In the genomic region with DNA sequence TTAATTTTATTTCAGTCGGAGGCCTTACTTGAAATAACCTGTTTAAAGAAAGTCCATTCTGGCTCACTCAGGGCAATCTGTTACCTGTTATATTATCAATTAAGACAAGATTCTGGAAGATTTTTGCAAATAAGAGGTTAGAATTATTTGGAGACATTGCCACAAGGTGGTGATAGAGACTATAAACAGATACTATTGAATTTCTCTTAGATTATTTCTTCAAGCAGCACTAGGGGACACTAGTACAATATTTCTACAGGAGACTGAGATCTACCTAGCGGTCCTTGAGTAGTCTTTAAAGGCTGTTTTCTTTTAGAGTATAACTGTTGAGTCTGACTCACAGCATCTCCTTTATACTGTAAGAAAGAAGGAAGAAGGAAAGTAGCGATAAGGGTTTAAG, we compare ENCODE assay signal across 10 mouse cellular contexts. TPM values are rescaled to one million over a fixed set of nuclear protein-coding genes. Genes with fewer than 3 reads are reported as not detected.
DNase-seq lines count a peak whose midpoint lies in the region; ATAC-seq and TF ChIP-seq lines count a peak whose summit lies in the region.
"Had no signal": no experiment of that assay in that cellular context is flagged by ENCODE, and none has a peak within 500 bp of the region (broad histone marks: within the 10 kb centered on the region; RNA-seq: fewer than 3 reads in every experiment).

No protein-coding gene starts in this region.

- no peaks in the 10 kb centered on the region for H3K4me1 ChIP-seq in heart, postnatal 0 days (ENCODE audit: control insufficient read depth, insufficient read depth)
- 0 out of 2 replicates have a peak, but pooled peaks cover 2% of the 10 kb centered on the region for H3K4me1 ChIP-seq in liver, postnatal 0 days (ENCODE audit: insufficient read depth)
- H3K4me1 ChIP-seq in liver, embryonic 11.5 days (replicated peaks; ENCODE audit: control insufficient read depth, insufficient read depth, low read length) = no peaks in the 10 kb centered on the region
- peaks cover 0 to 9% of the 10 kb centered on the region in 2 experiments; a peak in 1 of 4 replicates for H3K4me1 ChIP-seq in MEL (ENCODE audit: control insufficient read depth in 1 of 2, insufficient read depth in 2 of 2, low read length in 2 of 2)
- peaks cover 5% of the 10 kb centered on the region for H3K4me1 ChIP-seq in hindbrain, embryonic 10.5 days (replicated peaks)
- H3K4me1 ChIP-seq in forebrain, embryonic 15.5 days = no peaks in the 10 kb centered on the region
- H3K4me1 ChIP-seq: heart, embryonic 15.5 days had no signal

- H3K79me2 ChIP-seq in MEL (ENCODE audit: control insufficient read depth, insufficient read depth, low read length, poor library complexity) = peaks cover 4% of the 10 kb centered on the region

- intact Hi-C loops in heart, postnatal 25 days (cut with DNase I) = loop anchor here (2.0 to 10.0 kb wide), 3 partner anchors 336 to 430 kb away; no protein-coding TSS in a partner anchor

- TF ChIP-seq EP300 in heart, postnatal 0 days (IDR thresholded peaks at IDR 0.05; ENCODE audit: low read depth) = no peak
- TF ChIP-seq EP300 in liver, postnatal 0 days (IDR thresholded peaks at IDR 0.05; ENCODE audit: low read depth) = no peak
- no peak for TF ChIP-seq EP300 in MEL (IDR thresholded peaks at IDR 0.05; ENCODE audit: low read depth in 1 of 2, low read length in 2 of 2)

- H3K4me3 ChIP-seq in heart, postnatal 0 days (ENCODE audit: low read depth, low read length) = no peak overlapping the region
- H3K4me3 ChIP-seq in liver, postnatal 0 days (ENCODE audit: low read depth, low read length) = no peak overlapping the region
- no peak overlapping the region for H3K4me3 ChIP-seq in liver, embryonic 11.5 days (ENCODE audit: low read depth, low read length)
- H3K4me3 ChIP-seq in MEL (ENCODE audit: control insufficient read depth in 1 of 2, insufficient read depth in 1 of 2, low read depth in 2 of 2, low read length in 2 of 2) = no peak overlapping the region
- H3K4me3 ChIP-seq in hindbrain, embryonic 10.5 days = no peak overlapping the region
- no peak overlapping the region for H3K4me3 ChIP-seq in forebrain, embryonic 15.5 days
- H3K4me3 ChIP-seq: heart, embryonic 15.5 days; myocyte had no signal

- 80% methylated on average over 3 of the region's 3 CpGs for WGBS in heart, postnatal 0 days
- WGBS in liver, postnatal 0 days (ENCODE audit: insufficient replicate concordance) = 69% methylated on average over 3 of the region's 3 CpGs
- WGBS in liver, embryonic 11.5 days = 82% methylated on average over 3 of the region's 3 CpGs
- WGBS in hindbrain, embryonic 10.5 days = 88% methylated on average over 3 of the region's 3 CpGs
- WGBS in forebrain, embryonic 15.5 days = 77% methylated on average over 3 of the region's 3 CpGs

- TF ChIP-seq RAD21 in MEL (IDR thresholded peaks at IDR 0.05; ENCODE audit: low read depth, low read length) = peak; percentile 88

- no peaks in the 10 kb centered on the region for H3K27me3 ChIP-seq in heart, postnatal 0 days (ENCODE audit: control insufficient read depth, insufficient read depth, low read length)
- H3K27me3 ChIP-seq in liver, postnatal 0 days (ENCODE audit: insufficient read depth, low read length) = no peaks in the 10 kb centered on the region
- H3K27me3 ChIP-seq in liver, embryonic 11.5 days (replicated peaks; ENCODE audit: control insufficient read depth, insufficient read depth, low read length) = no peaks in the 10 kb centered on the region
- no peaks in the 10 kb centered on the region for H3K27me3 ChIP-seq in MEL (ENCODE audit: control insufficient read depth in 1 of 2, insufficient read depth in 2 of 2, low read length in 2 of 2)
- no peaks in the 10 kb centered on the region for H3K27me3 ChIP-seq in hindbrain, embryonic 10.5 days (ENCODE audit: insufficient read depth, poor library complexity, severe bottlenecking)
- H3K27me3 ChIP-seq in forebrain, embryonic 15.5 days = no peaks in the 10 kb centered on the region
- H3K27me3 ChIP-seq: heart, embryonic 15.5 days had no signal

- H3K36me3 ChIP-seq in heart, postnatal 0 days (replicated peaks; ENCODE audit: control insufficient read depth, insufficient read depth, low read length) = no peaks in the 10 kb centered on the region
- no peaks in the 10 kb centered on the region for H3K36me3 ChIP-seq in liver, postnatal 0 days (replicated peaks; ENCODE audit: insufficient read depth, low read length)
- H3K36me3 ChIP-seq in liver, embryonic 11.5 days (ENCODE audit: control insufficient read depth, insufficient read depth, low read length) = no peaks in the 10 kb centered on the region
- H3K36me3 ChIP-seq in MEL (ENCODE audit: control insufficient read depth in 1 of 2, insufficient read depth in 2 of 2, low read length in 2 of 2) = peaks cover 0 to 11% of the 10 kb centered on the region in 2 experiments; a peak in 3 of 4 replicates
- H3K36me3 ChIP-seq in hindbrain, embryonic 10.5 days = no peaks in the 10 kb centered on the region
- H3K36me3 ChIP-seq in forebrain, embryonic 15.5 days = no peaks in the 10 kb centered on the region
- H3K36me3 ChIP-seq: heart, embryonic 15.5 days had no signal

- H3K4me2 ChIP-seq in heart, postnatal 0 days (ENCODE audit: low read depth, low read length) = no peak overlapping the region
- H3K4me2 ChIP-seq in liver, postnatal 0 days (ENCODE audit: low read depth, low read length) = no peak overlapping the region
- H3K4me2 ChIP-seq in liver, embryonic 11.5 days = no peak overlapping the region
- no peak overlapping the region for H3K4me2 ChIP-seq in forebrain, embryonic 15.5 days (replicated peaks)
- H3K4me2 ChIP-seq: heart, embryonic 15.5 days had no signal

- H3K9ac ChIP-seq in heart, postnatal 0 days (replicated peaks; ENCODE audit: low read depth, low read length) = no peak overlapping the region
- no peak overlapping the region for H3K9ac ChIP-seq in liver, postnatal 0 days (replicated peaks)
- H3K9ac ChIP-seq in liver, embryonic 11.5 days (ENCODE audit: low read depth, low read length) = no peak overlapping the region
- no peak overlapping the region for H3K9ac ChIP-seq in MEL (ENCODE audit: control insufficient read depth, low read depth, low read length, poor library complexity, severe bottlenecking)
- H3K9ac ChIP-seq in forebrain, embryonic 15.5 days (replicated peaks) = no peak overlapping the region
- H3K9ac ChIP-seq: heart, embryonic 15.5 days had no signal

- TF ChIP-seq POLR2A in MEL (IDR thresholded peaks at IDR 0.05; ENCODE audit: control insufficient read depth in 1 of 2, insufficient read depth in 1 of 2, low read depth in 1 of 2, low read length in 2 of 2, poor library complexity in 1 of 2) = no peak

- H3K9me3 ChIP-seq in heart, postnatal 0 days (replicated peaks; ENCODE audit: control insufficient read depth, low read length) = no peaks in the 10 kb centered on the region
- H3K9me3 ChIP-seq in liver, postnatal 0 days (ENCODE audit: low read length) = no peaks in the 10 kb centered on the region
- no peaks in the 10 kb centered on the region for H3K9me3 ChIP-seq in liver, embryonic 11.5 days (ENCODE audit: control insufficient read depth, low read length)
- H3K9me3 ChIP-seq in MEL (replicated peaks; ENCODE audit: insufficient read depth, low read length) = no peaks in the 10 kb centered on the region
- no peaks in the 10 kb centered on the region for H3K9me3 ChIP-seq in hindbrain, embryonic 10.5 days
- H3K9me3 ChIP-seq in forebrain, embryonic 15.5 days = no peaks in the 10 kb centered on the region
- H3K9me3 ChIP-seq: heart, embryonic 15.5 days had no signal

- no peak overlapping the region for H3K27ac ChIP-seq in heart, postnatal 0 days (ENCODE audit: low read depth)
- H3K27ac ChIP-seq in liver, postnatal 0 days (ENCODE audit: low read depth) = no peak overlapping the region
- no peak overlapping the region for H3K27ac ChIP-seq in liver, embryonic 11.5 days (ENCODE audit: low read depth, low read length)
- no peak overlapping the region for H3K27ac ChIP-seq in MEL (ENCODE audit: control insufficient read depth, low read depth, low read length)
- H3K27ac ChIP-seq in hindbrain, embryonic 10.5 days = no peak overlapping the region
- H3K27ac ChIP-seq in forebrain, embryonic 15.5 days (replicated peaks) = no peak overlapping the region
- H3K27ac ChIP-seq: heart, embryonic 15.5 days had no signal

- peak; percentile 52 for DNase-seq in heart, postnatal 0 days (ENCODE audit: low spot score)
- DNase-seq in heart, postnatal 25 days (ENCODE audit: low spot score) = no peak
- DNase-seq in liver, postnatal 0 days = no peak
- DNase-seq in liver, embryonic 11.5 days (ENCODE audit: low spot score) = no peak
- peak; percentile 54 for DNase-seq in MEL (ENCODE audit: low read depth, low spot score)
- peak; percentile 47 for DNase-seq in naive thymus-derived CD4-positive, alpha-beta T cell, adult 2 months (ENCODE audit: low read depth)
- no peak for DNase-seq in hindbrain, embryonic 10.5 days (ENCODE audit: low spot score)

- no peak for ATAC-seq in heart, postnatal 0 days (ENCODE audit: insufficient read depth, low read depth)
- no peak for ATAC-seq in liver, postnatal 0 days
- ATAC-seq in liver, embryonic 11.5 days (replicated peaks; ENCODE audit: low FRiP score) = no peak
- ATAC-seq in forebrain, embryonic 15.5 days (replicated peaks) = no peak

- TF ChIP-seq CTCF in heart, postnatal 0 days (IDR thresholded peaks at IDR 0.05; ENCODE audit: low read depth) = peak; percentile 52
- TF ChIP-seq CTCF in liver, postnatal 0 days (IDR thresholded peaks at IDR 0.05; ENCODE audit: low read depth) = peak; percentile 50
- TF ChIP-seq CTCF in MEL (IDR thresholded peaks at IDR 0.05 in 2 of 3, conservative IDR thresholded peaks at IDR 0.05 in 1 of 3; ENCODE audit: control insufficient read depth in 1 of 3, insufficient read depth in 1 of 3, low read depth in 2 of 3, low read length in 3 of 3, poor library complexity in 1 of 3, severe bottlenecking in 1 of 3) = peak in 2 of 3 experiments; percentile 22 to 90; a peak in 3 of 6 replicates

TF ChIP-seq in MEL, 35 proteins besides CTCF, POLR2A, EP300 and RAD21 (continues in another document):
- TF ChIP-seq MXI1 (IDR thresholded peaks at IDR 0.05; ENCODE audit: low read depth, low read length) (no peak), ZC3H11A (IDR thresholded peaks at IDR 0.05; ENCODE audit: low read depth, low read length) (peak; percentile 87), MYB (IDR thresholded peaks at IDR 0.05; ENCODE audit: low read depth, low read length) (0 out of 2 replicates have a peak, but pooled peaks have one; percentile 12)

RNA-seq across cellular contexts. Expression of a gene that starts 4.3 kb away (rescaled TPM):
- 1.4 TPM in 1 of 2 replicates, not detected in the other for total RNA-seq in heart, postnatal 0 days (2014; rRNA removed; ENCODE audit: low replicate concordance)
- polyA plus RNA-seq in heart, postnatal 0 days (2015; fragmentation: Nextera tagmentation; extraction: Ambion mirVana) = 0.11 TPM in 1 of 2 replicates, not detected in the other
- total RNA-seq in heart, postnatal 25 days (2021) = not detected
- polyA plus RNA-seq in liver, postnatal 0 days (2015; fragmentation: Nextera tagmentation; extraction: Ambion mirVana) = 0.24 and 0.29 TPM in 2 replicates
- polyA plus RNA-seq in liver, embryonic 11.5 days (2014; fragmentation: Nextera tagmentation; extraction: Ambion mirVana) = 1.4 and 1.9 TPM in 2 replicates
- total RNA-seq in MEL (2012; rRNA removed) = 17.0 and 18.6 TPM in 2 replicates
- polyA plus RNA-seq in MEL (2012; ENCODE audit: insufficient read depth in 1 of 2, insufficient read length in 2 of 2, low read depth in 1 of 2, low replicate concordance in 2 of 2, missing spikeins in 1 of 2) = 10 to 100 TPM in 1 of 2 experiments, not detected in 1; 16.0 TPM
- 0.07 TPM in 1 of 2 replicates, not detected in the other for polyA plus RNA-seq in hindbrain, embryonic 10.5 days (2016; fragmentation: Nextera tagmentation; extraction: Ambion mirVana)
- not detected in 2 replicates for polyA plus RNA-seq in forebrain, embryonic 15.5 days (2015; fragmentation: Nextera tagmentation; extraction: Ambion mirVana)

Comparison
In these comparisons a context has a peak if more than half of its experiments do, and no peak if none do; other contexts are left out.
1. DNase-seq: peak in heart, postnatal 0 days (single experiment), MEL (single experiment) and naive thymus-derived CD4-positive, alpha-beta T cell, adult 2 months (single experiment); none in heart, postnatal 25 days (single experiment), liver, postnatal 0 days (single experiment), liver, embryonic 11.5 days (single experiment) and hindbrain, embryonic 10.5 days (single experiment).
2. Peak in every context shown above with its lines, with median percentiles within 50 percentile points of each other: CTCF ChIP-seq.